Mouse (Mus musculus) ES-CJ7 (cell line): ENCODE results near the gene Cacna1c.

ENCODE experiments used
- DNase-seq: peaks from one replicate; pipeline ENCODE4 v3.0.0; 2011; ENCODE audit warnings: low read depth, low spot score

The Cacna1c gene

DNA sequence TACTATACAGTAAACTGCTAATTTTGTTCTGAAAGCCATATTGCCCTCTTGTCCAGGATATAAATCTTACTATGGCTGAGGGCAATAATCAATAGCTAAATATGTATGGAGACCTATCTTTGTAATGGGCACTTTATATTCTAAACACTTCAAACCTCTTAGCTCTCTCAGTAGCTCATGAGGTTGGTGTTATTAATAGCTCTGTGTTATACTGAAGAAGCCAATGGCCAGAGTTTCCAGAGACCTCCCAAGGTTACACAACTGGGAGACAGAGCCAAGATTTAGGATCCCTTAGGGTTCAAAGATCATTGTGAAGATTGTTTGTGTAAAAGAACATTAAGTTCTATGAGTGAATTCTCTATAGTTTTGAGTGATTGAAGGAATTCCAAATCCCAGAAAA lies 30.5 kb downstream of the Cacna1c start:
- DNase-seq, result no peak

DNA sequence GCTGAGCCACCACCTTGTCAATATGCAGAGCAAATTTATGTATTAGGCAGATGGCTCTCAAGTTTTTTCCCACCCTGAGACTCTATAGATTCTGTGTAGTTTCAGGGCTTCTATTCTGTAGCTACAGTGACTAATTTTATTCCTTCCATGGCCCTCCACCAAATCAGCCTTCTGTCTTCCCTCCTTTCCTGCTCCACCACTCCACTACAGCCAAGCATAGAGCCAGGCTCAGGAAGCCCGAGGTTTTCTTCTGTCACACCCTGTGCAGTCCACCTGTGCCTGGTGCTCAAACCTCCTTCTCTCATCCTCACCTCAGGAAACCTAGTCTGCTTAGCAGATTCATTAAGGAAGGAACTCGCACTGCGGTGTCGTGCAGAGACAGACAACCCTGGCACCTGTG lies 51.1 kb downstream of the Cacna1c start:
- DNase-seq, result no peak

DNA sequence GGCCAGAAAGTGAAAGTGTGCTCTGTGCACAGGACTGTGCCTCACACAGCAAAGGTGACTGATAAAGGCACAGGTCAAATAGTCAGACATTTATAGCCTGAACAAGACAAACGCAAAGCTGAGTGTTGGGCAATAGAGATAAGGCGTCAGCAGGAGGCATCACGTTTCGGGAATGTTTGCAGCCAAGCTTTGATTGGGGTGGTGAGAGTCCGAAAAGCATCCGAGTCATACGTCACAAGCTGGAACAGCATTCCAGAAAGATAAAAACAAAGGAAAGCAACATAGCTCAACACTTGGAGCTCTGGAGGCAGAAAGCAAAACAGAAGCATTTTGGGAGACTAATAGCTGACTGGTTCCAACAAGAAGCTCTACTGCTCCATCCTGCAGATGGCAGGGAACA lies 56.7 kb downstream of the Cacna1c start:
- no peak for DNase-seq

GRCm38 (mm10) chr6:119137768-119138167 lies 58.5 kb downstream of the Cacna1c start:
- no peak for DNase-seq

DNA sequence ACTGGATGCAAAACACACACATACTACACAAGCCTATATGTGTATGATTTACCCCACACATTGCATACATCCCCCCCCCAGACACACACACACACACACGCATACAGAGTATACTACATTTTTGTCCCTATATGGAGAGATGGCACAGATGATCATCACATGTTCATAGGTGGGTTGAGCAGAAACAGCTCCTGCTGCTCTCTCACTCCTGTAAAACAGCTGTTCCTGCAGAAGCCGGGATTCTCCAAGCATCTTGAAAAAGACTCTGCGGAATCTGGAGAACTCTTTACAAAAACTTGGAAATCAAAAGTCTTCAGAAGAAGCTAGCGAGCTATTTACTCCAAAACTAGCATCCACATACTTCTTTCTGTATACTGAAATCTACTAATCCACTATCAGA lies 63.4 kb downstream of the Cacna1c start:
- DNase-seq, result no peak

GRCm38 (mm10) chr6:119132111-119132735 lies 64.0 kb downstream of the Cacna1c start:
- DNase-seq, result no peak

DNA sequence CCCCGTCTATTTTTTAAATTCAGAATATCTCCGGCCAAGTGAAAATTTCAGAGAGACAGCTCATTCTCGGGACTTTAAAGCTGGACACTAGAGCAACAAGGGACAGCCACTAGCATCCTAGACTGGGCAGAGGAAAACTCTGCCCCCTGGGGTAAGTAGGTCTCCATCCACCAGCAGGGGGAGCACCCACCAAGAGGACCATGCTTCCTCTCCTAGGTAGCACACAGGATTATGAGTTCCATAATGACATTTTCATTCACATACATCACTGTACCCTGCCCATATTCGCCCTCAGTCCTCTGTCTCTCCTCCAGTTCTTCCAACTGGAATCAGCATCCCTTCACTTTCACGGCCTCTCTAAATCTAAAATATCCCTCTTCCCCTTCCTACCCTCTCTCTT lies 66.6 kb downstream of the Cacna1c start:
- DNase-seq, result peak; percentile 29

- DNase-seq, result no peak
These were observed 67.7 kb downstream of the Cacna1c start for GRCm38 (mm10) chr6:119128521-119128920.

DNA sequence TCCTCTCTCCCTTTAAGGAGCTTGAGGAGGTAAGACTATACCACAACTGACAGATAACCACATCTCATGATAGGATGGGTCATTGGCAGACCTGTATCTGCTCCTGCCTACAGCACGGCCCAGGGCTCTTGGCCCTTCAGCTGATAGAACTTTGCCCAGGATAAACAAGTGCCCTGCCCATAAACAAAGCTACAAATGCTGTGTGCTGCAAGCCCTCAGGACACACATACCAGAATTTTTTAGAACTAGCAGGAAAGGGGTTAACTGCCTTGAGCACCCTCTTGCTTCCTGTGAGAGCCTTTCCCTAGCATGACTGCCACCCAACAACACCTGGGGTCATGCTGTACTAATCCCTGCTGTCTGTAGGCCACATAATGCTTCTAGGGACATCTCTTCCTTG lies 68.1 kb downstream of the Cacna1c start:
- no peak for DNase-seq

DNA sequence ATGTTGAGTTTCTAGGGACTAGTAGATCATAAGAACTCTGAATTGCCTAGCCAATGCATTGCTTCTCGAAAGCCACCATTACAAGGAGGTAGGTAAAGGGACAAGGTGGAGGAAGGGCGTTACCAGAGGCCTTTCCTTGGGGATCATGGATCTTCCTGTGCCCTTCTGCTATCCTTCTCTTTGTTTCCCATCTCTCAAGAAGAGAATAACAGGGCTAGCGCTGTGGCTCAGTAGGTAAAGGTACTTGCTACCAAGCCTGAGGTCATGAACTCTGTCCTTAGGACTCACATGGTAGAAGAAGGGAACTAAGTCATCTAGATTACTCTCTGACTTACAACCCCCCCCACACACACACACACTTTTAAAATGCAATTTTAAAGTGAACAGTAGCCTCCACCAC lies 69.2 kb downstream of the Cacna1c start:
- no peak for DNase-seq

GRCm38 (mm10) chr6:119118371-119118770 lies 77.8 kb downstream of the Cacna1c start:
- peak; percentile 69 for DNase-seq

DNA sequence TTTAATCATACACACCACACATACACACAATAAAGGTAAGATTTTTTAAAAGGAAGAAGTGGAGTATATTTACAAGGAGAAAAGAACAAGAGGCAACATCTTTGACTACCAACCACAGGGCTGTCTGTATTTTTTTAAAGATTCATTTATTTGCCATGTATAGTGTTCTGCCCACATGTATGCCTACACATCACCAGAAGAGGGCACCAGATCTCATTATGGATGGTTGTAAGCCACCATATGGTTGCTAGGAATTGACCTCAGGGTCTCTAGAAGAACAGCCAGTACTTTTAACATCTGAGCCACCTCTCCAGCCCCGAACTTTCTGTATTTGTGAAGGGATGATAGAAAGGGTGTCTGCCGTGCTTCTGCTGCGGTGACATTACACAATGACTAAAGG lies 79.9 kb downstream of the Cacna1c start:
- peak; percentile 62 for DNase-seq

- DNase-seq, result no peak
These were observed 82.9 kb downstream of the Cacna1c start for GRCm38 (mm10) chr6:119113362-119113761.

- no peak for DNase-seq
These were observed 85.8 kb downstream of the Cacna1c start for GRCm38 (mm10) chr6:119110369-119110768.

- peak; percentile 82 for DNase-seq
These were observed 87.5 kb downstream of the Cacna1c start for GRCm38 (mm10) chr6:119108466-119109394.

DNA sequence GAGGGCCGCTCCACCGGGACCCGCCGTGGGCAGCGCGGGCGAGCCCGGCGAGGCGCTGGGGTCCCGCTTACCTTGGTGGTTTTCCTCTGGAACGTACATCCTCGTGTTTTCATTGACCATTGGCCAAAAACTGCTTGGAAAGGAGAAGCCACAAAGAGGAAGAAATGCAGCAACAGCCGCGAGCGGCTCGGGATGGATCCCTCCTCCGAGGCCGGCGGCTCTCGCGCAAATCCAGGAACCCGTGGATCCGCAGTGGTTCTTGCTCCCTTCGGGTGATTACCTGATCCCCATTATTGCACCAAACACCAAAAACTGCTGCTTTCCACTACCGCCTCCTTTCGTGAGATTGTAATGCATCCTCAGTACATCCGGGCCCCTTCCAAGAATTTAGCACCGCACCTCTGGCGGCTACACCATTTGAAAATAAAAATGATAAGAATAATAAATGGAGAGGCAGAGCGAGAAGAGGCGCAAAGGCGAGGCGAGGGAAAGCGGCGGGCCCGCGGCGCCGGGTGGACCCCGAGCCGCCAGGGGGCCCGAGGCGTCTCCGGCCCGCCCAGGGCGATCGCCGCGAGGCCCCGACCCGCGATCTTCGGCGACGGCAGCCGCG lies 88.3 kb downstream of the Cacna1c start:
- DNase-seq, result peak; percentile 15

DNA sequence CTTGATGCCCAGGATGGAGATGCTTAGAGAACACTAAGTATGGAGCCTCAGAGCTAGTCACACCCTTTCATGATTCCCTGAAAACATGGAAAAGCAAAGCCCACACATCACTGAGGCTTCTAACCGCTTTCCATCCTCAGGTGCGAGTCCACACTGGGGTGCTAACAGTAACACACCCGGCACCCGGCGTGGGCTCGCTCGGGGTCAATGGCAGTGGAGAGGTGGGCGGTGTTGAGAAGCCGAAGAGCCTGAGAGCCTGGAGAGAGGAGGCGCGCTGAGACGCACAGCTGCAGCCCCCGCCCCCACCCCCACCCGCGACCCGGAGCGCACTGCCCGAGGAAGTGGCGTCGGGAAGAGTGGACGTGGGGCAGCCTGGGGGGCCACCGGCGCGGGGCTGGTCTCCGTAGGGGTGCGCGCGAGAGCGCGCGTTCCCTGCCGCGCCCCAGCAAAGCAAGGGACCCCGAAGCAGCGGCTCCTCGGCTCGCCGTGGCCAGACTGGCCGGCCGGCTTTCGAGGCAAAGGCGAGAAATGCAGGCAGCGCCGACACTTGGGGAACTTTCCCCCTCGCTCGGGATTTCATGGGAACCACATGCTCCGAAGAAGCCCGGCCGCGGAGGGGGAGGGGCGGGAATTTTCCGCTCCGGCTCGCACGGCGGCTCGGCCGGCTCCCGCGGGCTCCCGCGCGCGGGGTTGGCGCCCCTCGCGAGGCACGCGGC lies 88.9 kb downstream of the Cacna1c start:
- peak; percentile 22 for DNase-seq

GRCm38 (mm10) chr6:119106726-119107125 lies 89.5 kb downstream of the Cacna1c start:
- DNase-seq, result no peak

GRCm38 (mm10) chr6:119105651-119106595 lies 90.3 kb downstream of the Cacna1c start:
- DNase-seq, result no peak

- peak; percentile 84 for DNase-seq
These were observed 92.0 kb downstream of the Cacna1c start for GRCm38 (mm10) chr6:119104246-119104645.

DNA sequence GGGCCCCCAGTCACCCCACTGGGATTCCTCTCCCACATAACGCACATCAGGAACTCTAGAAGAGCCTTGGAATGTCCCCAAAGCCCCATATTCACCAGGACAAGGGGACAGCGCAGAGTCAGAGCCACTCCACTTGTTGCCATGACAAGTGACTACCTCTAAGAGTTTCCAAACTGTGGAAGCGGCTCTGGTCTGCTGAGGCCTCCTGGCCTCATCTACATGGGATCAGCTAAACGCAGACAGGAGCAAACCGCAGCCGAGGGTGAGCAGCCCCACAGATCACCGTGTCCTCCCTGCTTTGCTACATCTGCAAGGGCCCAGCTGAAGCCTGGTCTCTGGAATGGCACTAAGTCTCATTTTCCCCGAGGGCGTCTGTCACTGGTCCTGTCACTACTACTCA lies 93.3 kb downstream of the Cacna1c start:
- DNase-seq, result no peak
